Mouse (Mus musculus) CH12.LX (cell line): ENCODE data around the gene Ckap2l. TPM values are rescaled to one million over a fixed set of nuclear protein-coding genes. Genes with fewer than 3 reads are reported as not detected.

Experiments
- DNase-seq: peaks from one replicate; pipeline ENCODE4 v3.0.0-alpha.2; 2013; ENCODE audit errors: extremely low read depth
- H3K27ac ChIP-seq: 2 replicates; pipeline ENCODE4 v1.5.1; 2012; ENCODE audit warnings: low read depth, mild to moderate bottlenecking, control low read depth, moderate library complexity; ENCODE audit not compliant: insufficient read depth
- H3K27me3 ChIP-seq: replicated peaks from 2 replicates; pipeline ENCODE3; 2012; ENCODE audit warnings: inconsistent platforms
- H3K36me3 ChIP-seq, 2 experiments: replicated peaks in 1 of 2; 2 replicates each; pipeline versions ENCODE3 to v1.6.1; 2012; ENCODE audit warnings: inconsistent platforms in 1 of 2, low read length in 1 of 2, mild to moderate bottlenecking in 1 of 2, mixed read lengths in 1 of 2, moderate library complexity in 1 of 2; ENCODE audit not compliant: control insufficient read depth in 1 of 2, insufficient read depth in 1 of 2
- H3K4me1 ChIP-seq, 2 experiments: 2 replicates each; pipeline ENCODE4 v1.6.1; 2012; ENCODE audit warnings: inconsistent platforms in 1 of 2, moderate library complexity in 1 of 2; ENCODE audit not compliant: insufficient read depth in 2 of 2, control insufficient read depth in 1 of 2
- H3K4me2 ChIP-seq: 2 replicates; pipeline ENCODE4 v1.6.1; 2012; ENCODE audit warnings: low read depth, mild to moderate bottlenecking, control low read depth; ENCODE audit not compliant: poor library complexity, insufficient read depth, severe bottlenecking
- H3K4me3 ChIP-seq, 3 experiments: fragments of 150-350 bp in 1 of 3; sonication (generic) in 1 of 3; replicated peaks in 1 of 3; 2 replicates each; pipeline versions ENCODE3 to v1.5.1; 2011 to 2012; ENCODE audit warnings: low read depth in 2 of 3, low read length in 2 of 3, mild to moderate bottlenecking in 2 of 3, moderate library complexity in 2 of 3, control low read depth in 1 of 3, improper control_type of control experiment in 1 of 3, inconsistent platforms in 1 of 3, mixed read lengths in 1 of 3; ENCODE audit not compliant: poor library complexity in 1 of 3
- H3K79me2 ChIP-seq: replicated peaks from 2 replicates; pipeline ENCODE4 v1.6.1; 2012; ENCODE audit warnings: mild to moderate bottlenecking, moderate library complexity; ENCODE audit not compliant: control insufficient read depth, poor library complexity, insufficient read depth, severe bottlenecking; ENCODE audit errors: extremely low read depth
- H3K9ac ChIP-seq: 2 replicates; pipeline ENCODE4 v1.6.1; 2012; ENCODE audit warnings: low read depth, mild to moderate bottlenecking, control low read depth, moderate library complexity; ENCODE audit not compliant: insufficient read depth
- H3K9me3 ChIP-seq: replicated peaks from 2 replicates; pipeline ENCODE3; 2012; ENCODE audit warnings: low read length, inconsistent platforms, mixed read lengths
- CHD1 ChIP-seq: IDR thresholded peaks from 2 replicates; pipeline ENCODE4 v1.6.1; 2012; ENCODE audit warnings: low read depth, low read length, improper control_type of control experiment, inconsistent platforms
- CHD2 ChIP-seq: IDR thresholded peaks from 2 replicates; pipeline ENCODE4 v1.6.1; 2011; ENCODE audit warnings: low read length, improper control_type of control experiment
- CTCF ChIP-seq, 2 experiments: IDR thresholded peaks in 1 of 2; conservative IDR thresholded peaks in 1 of 2; 2 replicates each; pipeline ENCODE4 v1.5.1; 2011 to 2012; ENCODE audit warnings: low read depth in 2 of 2, low read length in 2 of 2, improper control_type of control experiment in 1 of 2, inconsistent platforms in 1 of 2, mild to moderate bottlenecking in 1 of 2, moderate library complexity in 1 of 2
- ETS1 ChIP-seq: conservative IDR thresholded peaks from 2 replicates; pipeline ENCODE4 v1.6.1; 2012; ENCODE audit warnings: low read depth, mild to moderate bottlenecking, inconsistent platforms, low read length, improper control_type of control experiment, moderate library complexity
- GABPA ChIP-seq: IDR thresholded peaks from 2 replicates; pipeline ENCODE4 v1.6.1; 2012; ENCODE audit warnings: low read depth, low read length, improper control_type of control experiment, inconsistent platforms; ENCODE audit not compliant: insufficient replicate concordance
- HCFC1 ChIP-seq: IDR thresholded peaks from 2 replicates; pipeline ENCODE4 v1.6.1; 2012; ENCODE audit warnings: low read depth, mild to moderate bottlenecking, inconsistent platforms, low read length, improper control_type of control experiment
- IRF4 ChIP-seq: IDR thresholded peaks from 2 replicates; pipeline ENCODE4 v1.6.1; 2014; ENCODE audit warnings: low read depth, mild to moderate bottlenecking, inconsistent platforms, low read length, improper control_type of control experiment
- JUN ChIP-seq: IDR thresholded peaks from 2 replicates; pipeline ENCODE4 v1.6.1; 2011; ENCODE audit warnings: low read depth, mild to moderate bottlenecking, low read length, improper control_type of control experiment, moderate library complexity; ENCODE audit not compliant: insufficient read depth
- JUND ChIP-seq: conservative IDR thresholded peaks from 2 replicates; pipeline ENCODE4 v1.6.1; 2011; ENCODE audit warnings: low read depth, low read length, improper control_type of control experiment
- MAFK ChIP-seq: IDR thresholded peaks from 2 replicates; pipeline ENCODE4 v1.6.1; 2011; ENCODE audit warnings: low read length, improper control_type of control experiment; ENCODE audit not compliant: insufficient replicate concordance
- MYC ChIP-seq: IDR thresholded peaks from 2 replicates; pipeline ENCODE4 v1.6.1; 2011; ENCODE audit warnings: low read depth, mild to moderate bottlenecking, improper control_type of control experiment, low read length
- NELFE ChIP-seq: IDR thresholded peaks from 2 replicates; pipeline ENCODE4 v1.6.1; 2011; ENCODE audit warnings: low read depth, low read length, improper control_type of control experiment
- POLR2A ChIP-seq: IDR thresholded peaks from 2 replicates; pipeline ENCODE4 v1.6.1; 2011; ENCODE audit warnings: low read depth, mild to moderate bottlenecking, improper control_type of control experiment, low read length
- POLR2AphosphoS2 ChIP-seq: IDR thresholded peaks from 2 replicates; pipeline ENCODE4 v1.6.1; 2011; ENCODE audit warnings: low read depth, low read length, improper control_type of control experiment
- RAD21 ChIP-seq: IDR thresholded peaks from 2 replicates; pipeline ENCODE4 v1.6.1; 2011; ENCODE audit warnings: low read depth, mild to moderate bottlenecking, low read length, improper control_type of control experiment, moderate library complexity
- SIN3A ChIP-seq: IDR thresholded peaks from 2 replicates; pipeline ENCODE4 v1.6.1; 2012; ENCODE audit warnings: low read length, improper control_type of control experiment, inconsistent platforms
- SMC3 ChIP-seq: IDR thresholded peaks from 2 replicates; pipeline ENCODE4 v1.6.1; 2011; ENCODE audit warnings: low read depth, low read length, improper control_type of control experiment
- TCF12 ChIP-seq: IDR thresholded peaks from 2 replicates; pipeline ENCODE4 v1.6.1; 2014; ENCODE audit warnings: low read depth, mild to moderate bottlenecking, inconsistent platforms, low read length, improper control_type of control experiment
- UBTF ChIP-seq: IDR thresholded peaks from 2 replicates; pipeline ENCODE4 v1.6.1; 2012; ENCODE audit warnings: low read depth, mild to moderate bottlenecking, inconsistent platforms, low read length, improper control_type of control experiment, moderate library complexity
- ZC3H11A ChIP-seq: IDR thresholded peaks from 2 replicates; pipeline ENCODE4 v1.6.1; 2012; ENCODE audit warnings: low read depth, mild to moderate bottlenecking, inconsistent platforms, low read length, improper control_type of control experiment
- ZKSCAN1 ChIP-seq: IDR thresholded peaks from 2 replicates; pipeline ENCODE4 v1.6.1; 2012; ENCODE audit warnings: low read depth, inconsistent platforms, low read length, improper control_type of control experiment, borderline replicate concordance
- ZMIZ1 ChIP-seq: IDR thresholded peaks from 2 replicates; pipeline ENCODE4 v1.6.1; 2012; ENCODE audit warnings: low read depth, mild to moderate bottlenecking, inconsistent platforms, low read length, improper control_type of control experiment
- dilution Hi-C: fragments of 300-500 bp; cut with MboI; formaldehyde crosslinking; loops from 2 replicates; pipeline ENCODE4 v1.14.3; 2020; ENCODE audit warnings: low sequenced_read_pairs; ENCODE audit not compliant: extremely low pct_unique_long_range_greater_than_20kb, extremely low pct_ligation_motif_present
- in situ Hi-C: fragments of 300-500 bp; cut with MboI; formaldehyde crosslinking; loops from 3 replicates; pipeline ENCODE4 v1.14.3; 2019; ENCODE audit warnings: low sequenced_read_pairs, low pct_ligation_motif_present, low pct_unique_long_range_greater_than_20kb, mixed read lengths
- polyA plus RNA-seq: library from polyadenylated mRNA; unstranded; fragments of >175 nt; gene quantifications from 2 replicates; pipeline ENCODE4 v1.2.1, GENCODE M21; 2012; ENCODE audit warnings: low read depth; ENCODE audit not compliant: insufficient read length
- total RNA-seq, 2 experiments: library from RNA; depleted of rRNA; stranded (reverse); fragments of 300-350 nt in 1 of 2; fragments of >200 nt in 1 of 2; gene quantifications; 2 replicates each; pipeline ENCODE4 v1.2.3; 2012 to 2014

Gene Ckap2l
- total and polyA plus RNA-seq, 3 experiments, result 13.3 to 35.6 (median 23.6) TPM

DNA sequence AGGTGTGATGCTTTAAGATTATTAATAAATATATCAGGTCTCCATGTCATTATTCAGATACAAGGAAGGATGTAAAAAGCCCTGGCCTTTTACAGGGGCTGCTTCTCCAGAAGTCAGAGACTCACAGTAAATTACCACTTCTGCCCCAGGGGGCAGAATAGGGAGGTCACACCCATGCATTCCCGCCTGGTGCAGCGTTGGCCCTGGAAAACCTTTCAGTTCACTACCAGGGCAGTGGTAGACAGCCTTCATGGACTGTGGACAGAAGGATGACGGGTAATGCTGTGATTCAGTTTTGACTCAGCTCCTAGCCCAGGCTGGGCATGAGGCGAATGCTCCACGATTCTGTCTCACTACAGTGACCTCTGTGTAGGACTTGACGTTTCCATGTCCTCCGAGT is 50.6 kb downstream of the Ckap2l start:
- no peaks in the 10 kb centered on the region for H3K79me2 ChIP-seq
- H3K9me3 ChIP-seq, result peaks cover 2% of the 10 kb centered on the region
- DNase-seq, result no peak
- H3K27ac ChIP-seq, result no peak overlapping the region
- no peak overlapping the region for H3K9ac ChIP-seq
- TF ChIP-seq SIN3A, result no peak
- no peak for TF ChIP-seq ZC3H11A
- TF ChIP-seq HCFC1, result no peak
- no peak for TF ChIP-seq JUN
- no peak for TF ChIP-seq ETS1
- TF ChIP-seq GABPA, result no peak
- TF ChIP-seq CHD1, result no peak
- no peak for TF ChIP-seq ZKSCAN1
- no peak for TF ChIP-seq IRF4
- TF ChIP-seq TCF12, result no peak
- TF ChIP-seq MYC, result no peak
- no peak for TF ChIP-seq CTCF (conservative IDR thresholded peaks at IDR 0.05 in 1 of 2, IDR thresholded peaks at IDR 0.05 in 1 of 2; ENCODE audit: low read depth in 2 of 2, low read length in 2 of 2)
- no peak for TF ChIP-seq UBTF
- TF ChIP-seq CHD2, result no peak
- TF ChIP-seq SMC3, result no peak
- TF ChIP-seq, all 38 proteins: peak for 0
- Histone ChIP-seq H3K4me2 (no peak overlapping the region), H3K27me3 (no peaks in the 10 kb centered on the region), H3K36me3 (no peaks in the 10 kb centered on the region), H3K4me3 (no peak overlapping the region), H3K4me1 (peaks cover 0 to 2% of the 10 kb centered on the region in 2 experiments; a peak in 3 of 4 replicates)
- dilution Hi-C loops (no loop called here), in situ Hi-C loops (no loop called here)

DNA sequence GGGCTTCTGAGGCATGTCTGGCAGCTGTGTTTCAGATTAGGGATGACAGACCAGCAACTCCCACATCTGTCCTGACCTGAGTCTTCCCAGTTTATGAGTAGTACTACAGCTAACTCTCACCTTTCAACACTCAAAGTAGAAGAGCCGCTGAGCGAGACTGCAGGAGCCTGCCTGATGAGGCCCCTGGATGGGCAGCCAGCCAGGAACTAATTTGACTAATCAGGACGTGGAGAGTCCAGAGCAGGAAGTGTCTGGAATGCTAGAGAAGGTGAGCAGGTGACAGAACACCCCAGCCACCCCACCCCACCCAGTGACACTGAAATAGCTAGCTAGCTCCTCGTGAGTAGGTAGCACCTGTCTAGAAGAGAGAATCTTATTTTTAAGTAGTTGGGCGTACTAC is 51.4 kb downstream of the Ckap2l start:
- no peaks in the 10 kb centered on the region for H3K27me3 ChIP-seq
- dilution Hi-C loops, result no loop called here
- H3K9me3 ChIP-seq, result peaks cover 2% of the 10 kb centered on the region
- H3K9ac ChIP-seq, result no peak overlapping the region
- no peak overlapping the region for H3K4me3 ChIP-seq
- H3K36me3 ChIP-seq, result no peaks in the 10 kb centered on the region
- no peak for DNase-seq
- TF ChIP-seq MYC, result no peak
- no peak for TF ChIP-seq CTCF (conservative IDR thresholded peaks at IDR 0.05 in 1 of 2, IDR thresholded peaks at IDR 0.05 in 1 of 2; ENCODE audit: low read depth in 2 of 2, low read length in 2 of 2)
- no peak for TF ChIP-seq TCF12
- no peak for TF ChIP-seq UBTF
- no peak for TF ChIP-seq SIN3A
- no peak for TF ChIP-seq POLR2AphosphoS2
- no peak for TF ChIP-seq NELFE
- no peak for TF ChIP-seq ZMIZ1
- no peak for TF ChIP-seq RAD21
- TF ChIP-seq ETS1, result no peak
- TF ChIP-seq MAFK, result no peak
- no peak for TF ChIP-seq JUND
- TF ChIP-seq POLR2A, result no peak
- TF ChIP-seq CHD2, result no peak
- TF ChIP-seq, all 38 proteins: peak for 0
- no peaks in the 10 kb centered on the region for H3K79me2 ChIP-seq
- in situ Hi-C loops, result no loop called here
- H3K27ac ChIP-seq, result no peak overlapping the region
- peaks cover 0 to 2% of the 10 kb centered on the region in 2 experiments; a peak in 3 of 4 replicates for H3K4me1 ChIP-seq
- H3K4me2 ChIP-seq, result no peak overlapping the region
